Mouse (Mus musculus) ES-Bruce4 (cell line): ENCODE measurements around the gene Sertad2.

Source experiments
- CTCF ChIP-seq: IDR thresholded peaks from one replicate; pipeline ENCODE4 v1.8.1; 2011; ENCODE audit warnings: low read depth, low read length
- POLR2A ChIP-seq: IDR thresholded peaks from one replicate; pipeline ENCODE4 v1.8.1; 2011; ENCODE audit warnings: low read length; ENCODE audit not compliant: insufficient read depth

DNA sequence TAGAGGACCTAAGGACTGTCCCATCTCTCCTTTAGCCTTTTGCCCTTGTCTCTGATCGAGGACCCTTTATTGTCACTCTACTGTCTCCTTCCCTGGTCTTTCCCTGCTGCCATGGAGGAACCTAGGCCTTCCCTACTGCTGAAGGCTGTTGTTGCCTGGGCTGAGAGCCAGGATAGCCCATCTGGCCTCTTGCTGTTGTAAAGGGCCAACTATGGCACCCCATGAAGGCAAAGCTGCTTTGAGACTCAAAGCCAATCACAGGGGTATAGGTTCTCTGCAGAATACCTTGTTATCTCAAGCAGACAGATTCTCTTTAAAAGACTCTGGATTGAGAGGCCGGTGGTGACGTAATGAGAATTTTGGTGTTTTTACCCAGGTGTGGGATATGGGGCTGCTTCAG is 15.2 kb upstream of the Sertad2 start:
- TF ChIP-seq CTCF (no peak), POLR2A (no peak)
